Mouse (Mus musculus) liver, embryonic 15.5 days (tissue): ENCODE data around the gene Gm11985. TPM values are rescaled to one million over a fixed set of nuclear protein-coding genes. Genes with fewer than 3 reads are reported as not detected.

Source experiments
- ATAC-seq: fragments of 200-750 bp; cut with Nextera tagmentation; 2 replicates; pipeline ENCODE4 v1.8.0; 2017; ENCODE audit warnings: moderate number of reproducible peaks, mild to moderate bottlenecking, moderate library complexity; ENCODE audit not compliant: insufficient read depth
- H3K27ac ChIP-seq: fragments of 300-500 bp; sonication (generic); replicated peaks from 2 replicates; pipeline ENCODE4 v1.5.1; 2015; ENCODE audit warnings: mild to moderate bottlenecking, inconsistent platforms
- H3K27me3 ChIP-seq: fragments of 300-500 bp; sonication (generic); 2 replicates; pipeline ENCODE4 v1.6.1; 2015; ENCODE audit warnings: mild to moderate bottlenecking, inconsistent platforms
- H3K36me3 ChIP-seq: fragments of 300-500 bp; sonication (generic); replicated peaks from 2 replicates; pipeline ENCODE4 v1.6.1; 2015; ENCODE audit warnings: moderate library complexity, mild to moderate bottlenecking, inconsistent platforms
- H3K4me1 ChIP-seq: fragments of 300-500 bp; sonication (generic); replicated peaks from 2 replicates; pipeline ENCODE4 v1.6.1; 2015; ENCODE audit warnings: inconsistent platforms
- H3K4me2 ChIP-seq: fragments of 300-500 bp; sonication (generic); 2 replicates; pipeline ENCODE4 v1.6.1; 2015; ENCODE audit warnings: moderate library complexity, mild to moderate bottlenecking, inconsistent platforms
- H3K4me3 ChIP-seq: fragments of 300-500 bp; sonication (generic); replicated peaks from 2 replicates; pipeline ENCODE4 v1.5.1; 2015; ENCODE audit warnings: mild to moderate bottlenecking, inconsistent platforms
- H3K9ac ChIP-seq: fragments of 300-500 bp; sonication (generic); 2 replicates; pipeline ENCODE4 v1.6.1; 2015; ENCODE audit warnings: moderate library complexity, mild to moderate bottlenecking, inconsistent platforms
- H3K9me3 ChIP-seq: fragments of 300-500 bp; sonication (generic); replicated peaks from 2 replicates; pipeline ENCODE4 v1.6.1; 2016; ENCODE audit warnings: inconsistent platforms
- WGBS: fragments of 180-500 bp; shearing (Covaris S2); methylation state at CpG from one replicate; pipeline ENCODE4 v1.1.7; 2015; ENCODE audit warnings: mixed read lengths; ENCODE audit not compliant: insufficient replicate concordance; 5-methylcytosine and 5-hydroxymethylcytosine counted together
- polyA plus RNA-seq: library from polyadenylated mRNA; unstranded; fragments of >200 nt; fragmentation: Nextera tagmentation; extraction: Ambion mirVana; gene quantifications from 2 replicates; pipeline ENCODE4 v1.2.1, GENCODE M21; 2015

Gene Gm11985
- polyA plus RNA-seq, 1 experiment from 2014 or later, result not detected

DNA sequence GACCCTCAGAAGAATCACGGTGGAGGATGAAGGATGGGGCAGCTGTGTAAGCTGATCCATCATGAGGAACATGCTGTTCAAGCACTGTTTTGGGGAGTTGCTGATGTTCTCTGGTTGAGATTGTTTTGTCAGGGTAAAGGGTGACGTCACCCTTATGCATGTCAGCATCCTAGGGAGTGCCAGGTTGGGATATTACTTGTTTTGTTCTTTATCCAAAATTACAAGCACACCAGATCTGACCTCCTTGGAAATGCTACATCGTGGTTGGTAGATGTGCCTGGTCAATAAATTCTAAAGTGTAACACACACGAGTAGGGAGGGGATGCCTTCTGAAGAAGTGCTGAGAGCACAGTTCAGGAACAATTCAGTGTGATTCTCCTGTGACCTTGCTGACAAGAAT is 31.9 kb downstream of the Gm11985 start:
- H3K36me3 ChIP-seq, result no peaks in the 10 kb centered on the region
- 54% methylated on average over 4 of the region's 4 CpGs for WGBS

GRCm38 (mm10) chr11:7153081-7153480 is 35.3 kb downstream of the Gm11985 start:
- ATAC-seq, result peak; percentile 72; the same call in 1 of the 2 replicates
- Histone ChIP-seq H3K9me3 (no peaks in the 10 kb centered on the region), H3K27ac (peak overlapping the region; percentile 65), H3K4me3 (no peak overlapping the region), H3K27me3 (no peaks in the 10 kb centered on the region), H3K4me1 (no peaks in the 10 kb centered on the region), H3K4me2 (no peak overlapping the region), H3K36me3 (no peaks in the 10 kb centered on the region), H3K9ac (no peak overlapping the region)
- 58% methylated on average over 8 of the region's 8 CpGs for WGBS

More for the DNA sequence above, 31.9 kb downstream of the Gm11985 start:
- Histone ChIP-seq H3K4me1 (peaks cover 14% of the 10 kb centered on the region), H3K4me2 (no peak overlapping the region), H3K27me3 (no peaks in the 10 kb centered on the region), H3K4me3 (no peak overlapping the region), H3K9ac (no peak overlapping the region), H3K27ac (no peak overlapping the region), H3K9me3 (no peaks in the 10 kb centered on the region)
- no peak for ATAC-seq

GRCm38 (mm10) chr11:7152371-7152770 is 36.0 kb downstream of the Gm11985 start:
- Histone ChIP-seq H3K9ac (no peak overlapping the region), H3K27me3 (no peaks in the 10 kb centered on the region), H3K36me3 (no peaks in the 10 kb centered on the region), H3K4me2 (no peak overlapping the region), H3K4me3 (no peak overlapping the region), H3K4me1 (no peaks in the 10 kb centered on the region; the same call in 1 of the 2 replicates), H3K9me3 (no peaks in the 10 kb centered on the region), H3K27ac (peak overlapping the region; percentile 65)
- ATAC-seq, result no peak
- 73% methylated on average over 12 of the region's 12 CpGs for WGBS

DNA sequence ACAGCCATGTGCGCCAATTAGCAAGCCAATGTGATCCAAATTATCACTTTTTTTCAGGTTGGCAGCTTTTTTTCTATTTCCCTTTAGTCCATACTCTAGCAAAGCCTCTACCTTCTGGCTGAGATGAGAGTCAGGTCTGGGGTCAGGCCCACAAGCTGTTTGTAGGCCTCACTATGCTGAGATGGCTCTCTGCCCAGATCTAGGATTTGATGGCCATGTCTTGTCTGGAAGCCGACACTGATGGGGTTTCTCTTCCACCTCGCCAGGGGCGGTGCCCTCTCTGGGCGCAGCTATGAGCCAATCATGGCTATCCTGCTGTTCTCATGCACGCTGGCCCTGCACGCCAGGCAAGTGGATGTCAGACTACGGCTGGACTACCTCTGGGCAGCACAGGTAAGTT is 37.9 kb downstream of the Gm11985 start:
- ATAC-seq, result no peak
- Histone ChIP-seq H3K4me2 (no peak overlapping the region), H3K27me3 (no peaks in the 10 kb centered on the region), H3K27ac (no peak overlapping the region), H3K4me1 (no peaks in the 10 kb centered on the region; the same call in 1 of the 2 replicates), H3K4me3 (no peak overlapping the region), H3K9ac (no peak overlapping the region), H3K9me3 (no peaks in the 10 kb centered on the region), H3K36me3 (no peaks in the 10 kb centered on the region)
- WGBS, result 70% methylated on average over 8 of the region's 8 CpGs

GRCm38 (mm10) chr11:7149471-7149870 is 38.9 kb downstream of the Gm11985 start:
- 67% methylated on average over 7 of the region's 7 CpGs for WGBS
- no peak for ATAC-seq
- Histone ChIP-seq H3K9me3 (no peaks in the 10 kb centered on the region), H3K27me3 (no peaks in the 10 kb centered on the region), H3K4me1 (peaks cover 3% of the 10 kb centered on the region; the same call in 1 of the 2 replicates), H3K9ac (no peak overlapping the region), H3K27ac (no peak overlapping the region), H3K4me3 (no peak overlapping the region), H3K4me2 (no peak overlapping the region), H3K36me3 (no peaks in the 10 kb centered on the region)

GRCm38 (mm10) chr11:7147945-7148344 is 40.4 kb downstream of the Gm11985 start:
- Histone ChIP-seq H3K27ac (no peak overlapping the region), H3K9me3 (no peaks in the 10 kb centered on the region), H3K4me2 (no peak overlapping the region), H3K27me3 (no peaks in the 10 kb centered on the region), H3K36me3 (no peaks in the 10 kb centered on the region), H3K4me3 (no peak overlapping the region), H3K9ac (no peak overlapping the region), H3K4me1 (peaks cover 3% of the 10 kb centered on the region; the same call in 1 of the 2 replicates)
- 68% methylated on average over 7 of the region's 7 CpGs for WGBS
- ATAC-seq, result no peak

DNA sequence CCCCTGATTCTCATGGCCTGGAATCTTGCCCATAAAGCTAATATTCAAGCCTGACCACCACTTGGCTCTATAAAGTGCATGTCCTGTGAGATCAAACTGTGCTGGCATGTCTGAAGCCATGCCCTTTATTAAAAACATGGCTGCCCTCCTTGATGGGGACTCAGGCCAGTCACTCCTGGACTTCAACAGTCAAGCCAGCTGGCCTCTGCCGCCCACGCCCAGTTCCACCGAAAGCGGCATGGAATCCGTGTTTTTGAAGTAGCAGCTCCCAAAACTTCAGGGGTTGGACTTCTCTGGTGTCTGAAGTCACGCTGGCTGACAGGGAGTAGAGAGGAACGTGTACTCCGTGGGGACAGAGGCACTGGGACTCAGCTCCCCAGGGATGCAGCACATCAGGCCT is 40.8 kb downstream of the Gm11985 start:
- Histone ChIP-seq H3K4me1 (peaks cover 3% of the 10 kb centered on the region; the same call in 1 of the 2 replicates), H3K27me3 (no peaks in the 10 kb centered on the region), H3K27ac (no peak overlapping the region), H3K9me3 (no peaks in the 10 kb centered on the region), H3K36me3 (no peaks in the 10 kb centered on the region), H3K9ac (no peak overlapping the region), H3K4me2 (no peak overlapping the region), H3K4me3 (no peak overlapping the region)
- ATAC-seq, result no peak
- WGBS, result 73% methylated on average over 8 of the region's 8 CpGs

GRCm38 (mm10) chr11:7145221-7145620 is 43.1 kb downstream of the Gm11985 start:
- H3K9ac ChIP-seq, result no peak overlapping the region
- no peaks in the 10 kb centered on the region for H3K9me3 ChIP-seq
- ATAC-seq, result peak; percentile 37; the same call in 1 of the 2 replicates
- H3K4me1 ChIP-seq, result peaks cover 3% of the 10 kb centered on the region; the same call in 1 of the 2 replicates
- H3K4me2 ChIP-seq, result no peak overlapping the region
- H3K36me3 ChIP-seq, result no peaks in the 10 kb centered on the region
- H3K27ac ChIP-seq, result no peak overlapping the region
- H3K4me3 ChIP-seq, result no peak overlapping the region
- H3K27me3 ChIP-seq, result no peaks in the 10 kb centered on the region
- WGBS, result 13% methylated on average over 4 of the region's 4 CpGs

- no peak overlapping the region for H3K27ac ChIP-seq
- WGBS, result 75% methylated on average over 11 of the region's 11 CpGs
- no peaks in the 10 kb centered on the region for H3K9me3 ChIP-seq
- H3K36me3 ChIP-seq, result no peaks in the 10 kb centered on the region
- H3K4me1 ChIP-seq, result peaks cover 3% of the 10 kb centered on the region; the same call in 1 of the 2 replicates
- H3K4me3 ChIP-seq, result no peak overlapping the region
- no peak overlapping the region for H3K9ac ChIP-seq
- no peak for ATAC-seq
- H3K4me2 ChIP-seq, result no peak overlapping the region
- no peaks in the 10 kb centered on the region for H3K27me3 ChIP-seq
Measured at GRCm38 (mm10) chr11:7144369-7144768, 44.0 kb downstream of the Gm11985 start.

GRCm38 (mm10) chr11:7142725-7143124 is 45.6 kb downstream of the Gm11985 start:
- peaks cover 3% of the 10 kb centered on the region; the same call in 1 of the 2 replicates for H3K4me1 ChIP-seq
- H3K9me3 ChIP-seq, result no peaks in the 10 kb centered on the region
- ATAC-seq, result peak; percentile 27; the same call in 1 of the 2 replicates
- no peak overlapping the region for H3K4me2 ChIP-seq
- no peak overlapping the region for H3K27ac ChIP-seq
- no peak overlapping the region for H3K9ac ChIP-seq
- 38% methylated on average over 3 of the region's 3 CpGs for WGBS
- no peaks in the 10 kb centered on the region for H3K36me3 ChIP-seq
- H3K4me3 ChIP-seq, result no peak overlapping the region
- H3K27me3 ChIP-seq, result no peaks in the 10 kb centered on the region

DNA sequence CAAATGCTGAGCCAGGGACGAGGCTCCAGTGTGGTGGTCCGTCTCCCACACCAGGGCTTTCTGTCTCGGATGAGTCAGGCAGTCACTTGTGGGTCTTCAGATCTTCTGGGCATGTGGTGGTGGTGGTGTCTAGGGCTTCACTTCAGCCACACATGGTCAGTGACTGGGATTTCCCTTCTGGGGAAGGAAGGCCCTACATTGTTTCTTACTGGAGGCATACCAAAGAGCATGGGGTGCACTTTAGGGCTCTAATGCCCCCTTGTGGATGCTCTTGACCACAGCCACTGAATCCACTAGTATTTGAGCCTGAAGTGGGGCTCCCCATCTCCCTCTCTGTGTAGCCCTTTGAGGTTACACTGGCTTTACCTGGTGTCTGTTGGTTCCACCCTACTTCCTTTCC is 47.9 kb downstream of the Gm11985 start:
- Histone ChIP-seq H3K27me3 (no peaks in the 10 kb centered on the region), H3K9ac (no peak overlapping the region), H3K36me3 (no peaks in the 10 kb centered on the region), H3K4me2 (no peak overlapping the region), H3K27ac (no peak overlapping the region), H3K4me1 (peaks cover 12% of the 10 kb centered on the region; the same call in 1 of the 2 replicates), H3K4me3 (no peak overlapping the region), H3K9me3 (no peaks in the 10 kb centered on the region)
- ATAC-seq, result no peak
- WGBS, result 55% methylated on average over 3 of the region's 3 CpGs

- ATAC-seq, result no peak
- Histone ChIP-seq H3K9me3 (no peaks in the 10 kb centered on the region), H3K27me3 (no peaks in the 10 kb centered on the region), H3K4me2 (no peak overlapping the region), H3K27ac (no peak overlapping the region), H3K36me3 (no peaks in the 10 kb centered on the region), H3K9ac (no peak overlapping the region), H3K4me3 (no peak overlapping the region), H3K4me1 (peaks cover 9% of the 10 kb centered on the region)
- WGBS, result 45% methylated on average over 8 of the region's 8 CpGs
Measured at GRCm38 (mm10) chr11:7138370-7138769, 50.0 kb downstream of the Gm11985 start.
